Mouse (Mus musculus): ENCODE results near the gene Tmem45b. TPM values are rescaled to one million over a fixed set of nuclear protein-coding genes. Genes with fewer than 3 reads are reported as not detected.

Tmem45b gene
- total and polyA plus RNA-seq, 3 experiments: 0.76 to 18.9 (median 1.0) TPM

- Histone ChIP-seq H3K4me1 (ENCODE audit: control insufficient read depth, insufficient read depth, low read length) (no peaks in the 10 kb centered on the region), H3K79me2 (replicated peaks; ENCODE audit: control insufficient read depth, insufficient read depth, low read length) (no peaks in the 10 kb centered on the region), H3K36me3 (ENCODE audit: control insufficient read depth, insufficient read depth, low read length) (no peaks in the 10 kb centered on the region), H3K27ac (no peak overlapping the region), H3K27me3 (ENCODE audit: control insufficient read depth, insufficient read depth, low read length) (no peaks in the 10 kb centered on the region), H3K4me3 (no peak overlapping the region), H3K9ac (ENCODE audit: low read depth, low read length) (no peak overlapping the region)
- no peak for DNase-seq
- intact Hi-C loops (cut with DNase I): no loop called here
- 80% methylated on average over 7 of the region's 7 CpGs for WGBS
- TF ChIP-seq POLR2A (IDR thresholded peaks at IDR 0.05; ENCODE audit: insufficient read depth, low read depth, low read length) (no peak), CTCF (IDR thresholded peaks at IDR 0.05) (no peak)
Measured at GRCm38 (mm10) chr9:31437861-31438260, 26.4 kb downstream of the Tmem45b start.

- H3K27ac ChIP-seq: no peak overlapping the region
- no peak overlapping the region for H3K9ac ChIP-seq (ENCODE audit: low read depth, low read length)
- H3K36me3 ChIP-seq (ENCODE audit: control insufficient read depth, insufficient read depth, low read length): no peaks in the 10 kb centered on the region
- no peaks in the 10 kb centered on the region for H3K27me3 ChIP-seq (ENCODE audit: control insufficient read depth, insufficient read depth, low read length)
- H3K79me2 ChIP-seq (replicated peaks; ENCODE audit: control insufficient read depth, insufficient read depth, low read length): no peaks in the 10 kb centered on the region
- WGBS: 80% methylated on average over 8 of the region's 8 CpGs
- TF ChIP-seq POLR2A (IDR thresholded peaks at IDR 0.05; ENCODE audit: insufficient read depth, low read depth, low read length) (no peak), CTCF (IDR thresholded peaks at IDR 0.05) (no peak), EP300 (IDR thresholded peaks at IDR 0.05; ENCODE audit: insufficient read depth, low read depth, low read length) (no peak)
- intact Hi-C loops (cut with DNase I): no loop called here
- no peak overlapping the region for H3K4me3 ChIP-seq
- no peak for DNase-seq
- no peaks in the 10 kb centered on the region for H3K4me1 ChIP-seq (ENCODE audit: control insufficient read depth, insufficient read depth, low read length)
Measured at GRCm38 (mm10) chr9:31435415-31435814, 28.8 kb downstream of the Tmem45b start.

GRCm38 (mm10) chr9:31433431-31433830 lies 30.8 kb downstream of the Tmem45b start:
- Histone ChIP-seq H3K27me3 (ENCODE audit: control insufficient read depth, insufficient read depth, low read length) (no peaks in the 10 kb centered on the region), H3K27ac (no peak overlapping the region), H3K4me1 (ENCODE audit: control insufficient read depth, insufficient read depth, low read length) (no peaks in the 10 kb centered on the region), H3K36me3 (ENCODE audit: control insufficient read depth, insufficient read depth, low read length) (no peaks in the 10 kb centered on the region), H3K4me3 (no peak overlapping the region), H3K79me2 (replicated peaks; ENCODE audit: control insufficient read depth, insufficient read depth, low read length) (no peaks in the 10 kb centered on the region), H3K9ac (ENCODE audit: low read depth, low read length) (no peak overlapping the region)
- TF ChIP-seq CTCF (IDR thresholded peaks at IDR 0.05) (no peak), EP300 (IDR thresholded peaks at IDR 0.05; ENCODE audit: insufficient read depth, low read depth, low read length) (no peak), POLR2A (IDR thresholded peaks at IDR 0.05; ENCODE audit: insufficient read depth, low read depth, low read length) (no peak)
- no peak for DNase-seq
- WGBS: 74% methylated on average over 3 of the region's 3 CpGs
- intact Hi-C loops (cut with DNase I): no loop called here

- 71% methylated on average over 7 of the region's 7 CpGs for WGBS
- Histone ChIP-seq H3K79me2 (replicated peaks; ENCODE audit: control insufficient read depth, insufficient read depth, low read length) (no peaks in the 10 kb centered on the region), H3K27me3 (ENCODE audit: control insufficient read depth, insufficient read depth, low read length) (no peaks in the 10 kb centered on the region), H3K4me1 (ENCODE audit: control insufficient read depth, insufficient read depth, low read length) (no peaks in the 10 kb centered on the region), H3K36me3 (ENCODE audit: control insufficient read depth, insufficient read depth, low read length) (no peaks in the 10 kb centered on the region), H3K9ac (ENCODE audit: low read depth, low read length) (no peak overlapping the region), H3K27ac (no peak overlapping the region), H3K4me3 (no peak overlapping the region)
- intact Hi-C loops (cut with DNase I): no loop called here
- TF ChIP-seq POLR2A (IDR thresholded peaks at IDR 0.05; ENCODE audit: insufficient read depth, low read depth, low read length) (no peak), EP300 (IDR thresholded peaks at IDR 0.05; ENCODE audit: insufficient read depth, low read depth, low read length) (no peak)
- DNase-seq: no peak
Measured at GRCm38 (mm10) chr9:31432336-31432975, 31.8 kb downstream of the Tmem45b start.

GRCm38 (mm10) chr9:31431751-31432150 lies 32.5 kb downstream of the Tmem45b start:
- Histone ChIP-seq H3K4me1 (ENCODE audit: control insufficient read depth, insufficient read depth, low read length) (no peaks in the 10 kb centered on the region), H3K27me3 (ENCODE audit: control insufficient read depth, insufficient read depth, low read length) (no peaks in the 10 kb centered on the region), H3K4me3 (no peak overlapping the region), H3K79me2 (replicated peaks; ENCODE audit: control insufficient read depth, insufficient read depth, low read length) (no peaks in the 10 kb centered on the region), H3K36me3 (ENCODE audit: control insufficient read depth, insufficient read depth, low read length) (no peaks in the 10 kb centered on the region), H3K27ac (no peak overlapping the region), H3K9ac (ENCODE audit: low read depth, low read length) (no peak overlapping the region)
- WGBS: 89% methylated on average over 5 of the region's 5 CpGs
- no peak for DNase-seq
- intact Hi-C loops (cut with DNase I): no loop called here
- TF ChIP-seq CTCF (IDR thresholded peaks at IDR 0.05) (no peak), POLR2A (IDR thresholded peaks at IDR 0.05; ENCODE audit: insufficient read depth, low read depth, low read length) (no peak), EP300 (IDR thresholded peaks at IDR 0.05; ENCODE audit: insufficient read depth, low read depth, low read length) (no peak)

GRCm38 (mm10) chr9:31430011-31430410 lies 34.3 kb downstream of the Tmem45b start:
- WGBS: 60% methylated on average over 9 of the region's 9 CpGs
- intact Hi-C loops (cut with DNase I): no loop called here
- no peaks in the 10 kb centered on the region for H3K36me3 ChIP-seq (ENCODE audit: control insufficient read depth, insufficient read depth, low read length)

More at GRCm38 (mm10) chr9:31430011-31430410, 34.3 kb downstream of the Tmem45b start:
- Histone ChIP-seq H3K27ac (no peak overlapping the region), H3K9ac (ENCODE audit: low read depth, low read length) (no peak overlapping the region), H3K4me3 (no peak overlapping the region), H3K4me1 (ENCODE audit: control insufficient read depth, insufficient read depth, low read length) (no peaks in the 10 kb centered on the region), H3K79me2 (replicated peaks; ENCODE audit: control insufficient read depth, insufficient read depth, low read length) (no peaks in the 10 kb centered on the region), H3K27me3 (ENCODE audit: control insufficient read depth, insufficient read depth, low read length) (no peaks in the 10 kb centered on the region)
- DNase-seq: no peak
- no peak for TF ChIP-seq CTCF (IDR thresholded peaks at IDR 0.05)
- no peak for TF ChIP-seq POLR2A (IDR thresholded peaks at IDR 0.05; ENCODE audit: insufficient read depth, low read depth, low read length)
- TF ChIP-seq EP300 (IDR thresholded peaks at IDR 0.05; ENCODE audit: insufficient read depth, low read depth, low read length): no peak
